Mouse (Mus musculus): ENCODE data around the gene Zfp651.

DNA sequence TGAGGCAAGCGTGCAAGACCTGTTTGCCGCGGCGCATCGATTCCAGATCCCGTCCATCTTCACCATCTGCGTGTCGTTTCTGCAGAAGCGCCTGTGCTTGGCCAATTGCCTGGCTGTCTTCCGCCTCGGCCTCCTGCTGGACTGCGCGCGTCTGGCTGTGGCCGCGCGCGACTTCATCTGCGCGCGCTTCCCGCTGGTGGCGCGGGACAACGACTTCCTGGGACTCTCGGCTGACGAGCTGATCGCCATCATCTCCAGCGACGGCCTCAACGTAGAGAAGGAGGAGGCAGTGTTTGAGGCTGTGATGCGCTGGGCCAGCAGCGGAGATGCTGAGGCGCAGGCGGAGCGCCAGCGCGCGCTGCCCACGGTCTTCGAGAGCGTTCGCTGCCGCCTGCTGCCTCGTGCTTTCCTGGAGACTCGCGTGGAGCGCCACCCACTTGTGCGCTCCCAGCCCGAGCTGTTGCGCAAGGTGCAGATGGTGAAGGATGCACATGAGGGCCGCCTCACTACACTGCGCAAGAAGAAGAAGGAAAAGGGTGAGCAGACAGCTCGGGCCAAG is 19.0 kb downstream of the Zfp651 start:
- TF ChIP-seq POLR2A (IDR thresholded peaks at IDR 0.05; ENCODE audit: borderline replicate concordance, extremely low read depth, insufficient read depth, insufficient read length, poor library complexity, severe bottlenecking) (no peak), CTCF (IDR thresholded peaks at IDR 0.05; ENCODE audit: borderline replicate concordance, extremely low read depth, insufficient read depth, insufficient read length) (no peak)

All from brain, embryonic 14.5 days (tissue).